Mouse (Mus musculus) heart, postnatal 0 days (tissue): ENCODE results near the gene Ccdc181.

Experiments used
- CTCF ChIP-seq: IDR thresholded peaks from 2 replicates; pipeline ENCODE4 v1.5.1; 2016; ENCODE audit warnings: antibody characterized with exemption, control low read depth, low read depth
- EP300 ChIP-seq: IDR thresholded peaks from 2 replicates; pipeline ENCODE4 v1.6.1; 2016; ENCODE audit warnings: antibody characterized with exemption, low read depth

GRCm38 (mm10) chr1:164321408-164321807 is 46.0 kb downstream of the Ccdc181 start:
- no peak for TF ChIP-seq CTCF
- TF ChIP-seq EP300: no peak
